In the genomic region with DNA sequence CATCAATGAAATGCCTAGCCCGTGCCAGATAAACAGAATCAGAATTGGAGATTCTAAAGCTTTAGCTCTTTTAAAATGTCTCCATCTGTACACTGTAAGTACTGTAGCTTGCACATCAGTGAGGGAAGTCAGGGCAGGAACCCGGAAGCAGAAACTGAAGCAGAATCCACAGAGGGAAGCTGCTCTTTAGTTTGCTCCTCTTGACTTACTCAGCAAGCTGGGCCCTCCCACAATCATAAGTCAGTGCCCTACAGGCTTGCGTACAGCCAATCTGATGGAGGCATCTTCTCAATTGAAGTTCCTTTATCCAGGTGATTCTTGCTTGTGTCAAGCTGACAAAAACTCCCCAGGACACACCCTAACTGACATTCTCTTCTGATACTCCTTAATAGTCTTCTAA, we compare ENCODE assay signal across 19 mouse cellular contexts. TPM values are rescaled to one million over a fixed set of nuclear protein-coding genes. Genes with fewer than 3 reads are reported as not detected.
"Had no signal": no experiment of that assay in that cellular context is flagged by ENCODE, and none has a peak within 500 bp of the region (broad histone marks: within the 10 kb centered on the region; RNA-seq: fewer than 3 reads in every experiment).

No protein-coding gene starts in this region.

- H3K9me3 ChIP-seq: limb, embryonic 10.5 days; limb, embryonic 13.5 days; lung, embryonic 15.5 days; midbrain, embryonic 10.5 days; midbrain, embryonic 15.5 days had no signal

- H3K9ac ChIP-seq: limb, embryonic 13.5 days; lung, embryonic 15.5 days; midbrain, embryonic 15.5 days; neural tube, embryonic 13.5 days had no signal

- H3K4me2 ChIP-seq: limb, embryonic 13.5 days; lung, embryonic 15.5 days; midbrain, embryonic 15.5 days; neural tube, embryonic 13.5 days had no signal

- H3K4me3 ChIP-seq: layer of hippocampus, adult 2 months; limb, embryonic 10.5 days; limb, embryonic 13.5 days; lung, embryonic 15.5 days; midbrain, embryonic 10.5 days; midbrain, embryonic 15.5 days; myocyte; neural tube, embryonic 13.5 days had no signal

- H3K4me1 ChIP-seq: limb, embryonic 13.5 days; lung, embryonic 15.5 days; midbrain, embryonic 10.5 days; midbrain, embryonic 15.5 days; neural tube, embryonic 13.5 days had no signal

- H3K27me3 ChIP-seq: limb, embryonic 13.5 days; lung, embryonic 15.5 days; midbrain, embryonic 15.5 days; neural tube, embryonic 13.5 days had no signal

- DNase-seq: kidney, adult 18-20 months; kidney, adult 9 months; kidney, postnatal 25 days; layer of hippocampus, adult 9-11 months; lung, adult 18-20 months; lung, postnatal 10 days; right cerebral cortex, postnatal 25 days; spleen, adult 18-20 months; thymus, adult 2 months had no signal

- H3K36me3 ChIP-seq: limb, embryonic 10.5 days; limb, embryonic 13.5 days; lung, embryonic 15.5 days; midbrain, embryonic 10.5 days; midbrain, embryonic 15.5 days; neural tube, embryonic 13.5 days had no signal

- H3K27ac ChIP-seq: kidney, postnatal 0 days; layer of hippocampus, adult 2 months; limb, embryonic 10.5 days; limb, embryonic 13.5 days; lung, embryonic 15.5 days; midbrain, embryonic 10.5 days; midbrain, embryonic 15.5 days; neural tube, embryonic 13.5 days had no signal

- ATAC-seq: inflammation-experienced regulatory T-cells, adult 6 months; midbrain, embryonic 15.5 days had no signal

RNA-seq across cellular contexts. Expression of gene She, which starts 24.0 kb away (rescaled TPM):
- polyA plus RNA-seq: myocyte had no signal
